Comparison of ENCODE assay signal across 16 mouse cellular contexts in genomic region chr2:135249925-135250324, GRCm38 (mm10).
"Had no signal": no experiment of that assay in that cellular context is flagged by ENCODE, and none has a peak within 500 bp of the region (broad histone marks: within the 10 kb centered on the region; RNA-seq: fewer than 3 reads in every experiment).

No protein-coding gene starts in this region.

- H3K4me1 ChIP-seq: liver, embryonic 13.5 days; liver, embryonic 15.5 days; lung, embryonic 15.5 days; megakaryocyte, embryonic 14.5 days; midbrain, embryonic 13.5 days; midbrain, embryonic 15.5 days; neural tube, embryonic 12.5 days; stomach, embryonic 15.5 days had no signal

- H3K9ac ChIP-seq: liver, embryonic 13.5 days; liver, embryonic 15.5 days; liver, postnatal 0 days; lung, embryonic 15.5 days; midbrain, embryonic 13.5 days; midbrain, embryonic 15.5 days; neural tube, embryonic 12.5 days; stomach, embryonic 15.5 days had no signal

- H3K36me3 ChIP-seq: liver, embryonic 13.5 days; lung, embryonic 15.5 days; midbrain, embryonic 13.5 days; midbrain, embryonic 15.5 days; neural tube, embryonic 12.5 days; stomach, embryonic 15.5 days had no signal

- H3K27me3 ChIP-seq: liver, embryonic 13.5 days; liver, embryonic 15.5 days; lung, embryonic 15.5 days; megakaryocyte, embryonic 14.5 days; midbrain, embryonic 13.5 days; midbrain, embryonic 15.5 days; neural tube, embryonic 12.5 days; stomach, embryonic 15.5 days had no signal

- ATAC-seq: liver, postnatal 0 days; midbrain, embryonic 13.5 days; midbrain, embryonic 15.5 days had no signal

- H3K4me3 ChIP-seq: liver, embryonic 13.5 days; liver, embryonic 15.5 days; lung, embryonic 15.5 days; megakaryocyte, embryonic 14.5 days; midbrain, embryonic 13.5 days; midbrain, embryonic 15.5 days; neural tube, embryonic 12.5 days; stomach, embryonic 15.5 days had no signal

- DNase-seq: liver, embryonic 13.5 days; liver, postnatal 0 days; right cerebral cortex, postnatal 14 days; thymus, adult 2 months; thymus, postnatal 25 days; thymus, postnatal 4 days had no signal

- H3K4me2 ChIP-seq: liver, embryonic 13.5 days; liver, embryonic 15.5 days; lung, embryonic 15.5 days; midbrain, embryonic 11.5 days; midbrain, embryonic 13.5 days; midbrain, embryonic 15.5 days; neural tube, embryonic 12.5 days; stomach, embryonic 15.5 days had no signal

- H3K27ac ChIP-seq: liver, embryonic 13.5 days; liver, embryonic 15.5 days; lung, embryonic 15.5 days; macrophage; midbrain, embryonic 13.5 days; midbrain, embryonic 15.5 days; neural tube, embryonic 12.5 days; stomach, embryonic 15.5 days; stomach, postnatal 0 days had no signal

- H3K9me3 ChIP-seq: liver, embryonic 13.5 days; liver, embryonic 15.5 days; lung, embryonic 15.5 days; megakaryocyte, embryonic 14.5 days; midbrain, embryonic 13.5 days; midbrain, embryonic 15.5 days; neural tube, embryonic 12.5 days; stomach, embryonic 15.5 days had no signal
